Mouse (Mus musculus) ES-E14 (cell line): ENCODE data around the gene Armh4.

Source experiments
- MAFK ChIP-seq: IDR thresholded peaks from 2 replicates; pipeline ENCODE4 v1.6.1; 2014; ENCODE audit warnings: mild to moderate bottlenecking, low read depth, low read length, inconsistent platforms; ENCODE audit not compliant: insufficient read depth
- ZC3H11A ChIP-seq: IDR thresholded peaks from 2 replicates; pipeline ENCODE4 v1.6.1; 2012; ENCODE audit warnings: low read depth, mild to moderate bottlenecking, inconsistent platforms, low read length, borderline replicate concordance

- TF ChIP-seq MAFK = no peak
- TF ChIP-seq ZC3H11A = no peak
Observed at GRCm38 (mm10) chr14:49755845-49756244, 27.3 kb downstream of the Armh4 start.
